Mouse (Mus musculus) liver (tissue): Measurements from ENCODE around the gene Kifc1.
A peak's percentile ranks its signal among the peaks of the same experiment; 100 is the strongest.
"Not testable (repeated sequence)": the region's sequence is repeated elsewhere in the genome, so short reads cannot be mapped to it uniquely, and the experiment has no call there.

Source experiments
- DNase-seq: peaks from one replicate; pipeline ENCODE4 v3.0.0-alpha.2; 2020; ENCODE audit warnings: mixed read lengths

The Kifc1 gene

GRCm38 (mm10) chr17:33901653-33902052 is 11.2 kb upstream of the Kifc1 start:
- DNase-seq: no peak

GRCm38 (mm10) chr17:33900989-33901314 is 10.5 kb upstream of the Kifc1 start:
- no peak for DNase-seq

- peak; percentile 58 for DNase-seq
Observed at GRCm38 (mm10) chr17:33900281-33900988, 10.0 kb upstream of the Kifc1 start.

GRCm38 (mm10) chr17:33899642-33900041 is 9.2 kb upstream of the Kifc1 start:
- DNase-seq: peak; percentile 68

GRCm38 (mm10) chr17:33898193-33898592 is 7.7 kb upstream of the Kifc1 start:
- not testable (repeated sequence) for DNase-seq

- peak; percentile 77 for DNase-seq
Observed at GRCm38 (mm10) chr17:33897114-33897794, 6.8 kb upstream of the Kifc1 start.

- DNase-seq: not testable (repeated sequence)
Observed at GRCm38 (mm10) chr17:33893011-33893410, 2.5 kb upstream of the Kifc1 start.

- DNase-seq: no peak
Observed at GRCm38 (mm10) chr17:33892429-33892828, 2.0 kb upstream of the Kifc1 start.

GRCm38 (mm10) chr17:33891892-33892291 is 1.4 kb upstream of the Kifc1 start:
- not testable (repeated sequence) for DNase-seq

GRCm38 (mm10) chr17:33891357-33891756 is 896 bp upstream of the Kifc1 start:
- DNase-seq: no peak

- not testable (repeated sequence) for DNase-seq
Observed at GRCm38 (mm10) chr17:33889941-33890532, 424 bp downstream of the Kifc1 start.

- not testable (repeated sequence) for DNase-seq
Observed at GRCm38 (mm10) chr17:33888230-33888629, 2.2 kb downstream of the Kifc1 start.

- DNase-seq: not testable (repeated sequence)
Observed at GRCm38 (mm10) chr17:33887802-33888201, 2.7 kb downstream of the Kifc1 start.

- not testable (repeated sequence) for DNase-seq
Observed at GRCm38 (mm10) chr17:33884320-33884719, 6.1 kb downstream of the Kifc1 start.

- DNase-seq: peak; percentile 21
Observed at GRCm38 (mm10) chr17:33875797-33876196, 14.7 kb downstream of the Kifc1 start.

- DNase-seq: no peak
Observed at GRCm38 (mm10) chr17:33874411-33874810, 16.1 kb downstream of the Kifc1 start.

- DNase-seq: not testable (repeated sequence)
Observed at GRCm38 (mm10) chr17:33873537-33873936, 16.9 kb downstream of the Kifc1 start, which contains the start of gene Gm7029. TSS of gene Gm7029 (plus strand) at chr17:33873837.

- peak; percentile 78 for DNase-seq
Observed at GRCm38 (mm10) chr17:33865330-33866030, 25.0 kb downstream of the Kifc1 start.

GRCm38 (mm10) chr17:33857816-33858215 is 32.6 kb downstream of the Kifc1 start:
- DNase-seq: no peak

- no peak for DNase-seq
Observed at GRCm38 (mm10) chr17:33851331-33851730, 39.1 kb downstream of the Kifc1 start.

GRCm38 (mm10) chr17:33848139-33848538 is 42.3 kb downstream of the Kifc1 start:
- DNase-seq: no peak

- DNase-seq: no peak
Observed at GRCm38 (mm10) chr17:33844196-33844595, 46.3 kb downstream of the Kifc1 start.
